Mouse (Mus musculus) cerebral cortex, adult 2 months (tissue): ENCODE results near the gene Gm49359.

Experiments used
- WGBS: fragments of 180-500 bp; shearing (Covaris S2); methylation state at CpG from one replicate; pipeline ENCODE4 v1.1.7; 2018; 5-methylcytosine and 5-hydroxymethylcytosine counted together

Gene Gm49359

DNA sequence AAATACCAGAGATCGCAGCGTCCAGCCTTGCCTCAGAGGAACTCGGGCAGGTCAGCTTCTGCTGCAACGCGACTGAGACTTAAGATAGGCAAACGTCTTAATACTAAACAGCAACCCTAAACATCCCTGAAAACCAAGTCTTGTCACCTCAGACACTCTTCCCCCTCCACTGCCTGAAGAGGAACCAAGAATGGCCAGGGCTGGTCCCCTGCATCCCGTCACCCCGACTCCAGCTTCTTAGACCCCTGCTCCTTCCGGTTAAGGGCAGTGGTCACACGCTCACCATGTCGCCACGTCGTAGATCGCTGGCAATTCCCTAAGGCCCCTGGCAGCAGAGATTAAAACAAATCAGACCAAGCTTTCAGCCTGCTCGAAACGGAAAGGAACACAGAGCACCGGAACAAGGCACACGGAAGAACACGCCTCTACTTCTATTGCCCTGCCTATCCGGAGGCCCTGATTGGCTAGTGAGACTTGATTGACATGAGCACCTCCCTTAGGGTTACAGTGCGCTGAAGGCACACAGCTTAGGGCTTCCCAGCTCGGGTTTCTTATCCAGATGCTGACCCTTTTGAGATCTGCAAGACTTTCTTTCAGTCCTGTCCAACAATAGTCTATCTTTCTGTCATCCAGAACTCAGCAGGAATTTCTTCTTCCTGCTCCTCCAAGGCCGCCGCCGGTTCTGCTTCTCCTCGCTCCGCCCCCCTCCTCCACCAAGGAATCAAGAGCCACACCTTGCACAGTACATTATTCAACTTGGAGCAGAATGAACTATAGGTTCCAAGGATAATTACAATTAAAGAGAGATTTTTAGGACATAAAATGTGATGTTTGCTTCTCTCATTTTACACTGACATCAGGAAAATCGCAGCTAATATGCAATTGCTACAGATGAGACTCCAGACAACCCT is at the start of gene Gm49359:
Gene Gm49359, minus strand, starts transcription at position 409 of the 911 bp plus-strand sequence.
- 1% methylated on average over 28 of the region's 28 CpGs for WGBS

DNA sequence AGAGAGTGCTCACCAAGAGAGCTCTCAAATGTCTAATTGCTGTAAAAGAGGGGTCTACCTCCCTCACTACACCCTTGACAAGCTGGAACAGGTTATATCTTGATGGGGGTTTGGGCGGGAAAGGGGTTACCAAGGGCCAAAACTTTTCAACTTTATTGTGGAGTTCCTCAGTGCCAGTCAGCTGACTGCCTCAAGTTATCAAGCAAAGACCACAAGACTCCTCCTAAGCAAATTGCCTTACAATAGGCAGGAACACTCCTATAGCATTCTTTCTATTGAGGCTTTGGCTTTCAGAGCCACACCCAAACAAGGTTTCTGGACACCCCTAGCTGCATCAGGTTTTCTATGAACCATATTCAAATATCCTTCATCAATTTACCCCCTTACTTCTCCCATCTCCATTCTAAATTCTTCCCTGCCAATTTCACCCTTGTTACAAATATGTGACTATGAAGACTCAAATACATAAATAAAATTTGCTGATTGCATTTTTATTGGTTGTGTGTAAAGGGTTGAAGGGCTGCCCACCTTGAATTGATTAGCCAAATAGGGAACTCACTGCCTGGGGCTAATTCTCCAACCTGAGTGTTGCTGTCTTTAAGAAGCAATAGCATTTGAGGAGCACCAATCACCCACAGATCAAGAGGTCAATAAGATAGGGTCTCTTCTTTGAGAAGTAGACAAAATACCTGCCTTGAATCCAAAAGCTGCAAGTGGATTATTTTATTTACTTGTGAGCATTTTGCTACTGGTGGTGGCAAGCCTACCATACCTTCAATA is 44.2 kb upstream of the Gm49359 start:
- 84% methylated on average over 1 of the region's 1 CpGs for WGBS

DNA sequence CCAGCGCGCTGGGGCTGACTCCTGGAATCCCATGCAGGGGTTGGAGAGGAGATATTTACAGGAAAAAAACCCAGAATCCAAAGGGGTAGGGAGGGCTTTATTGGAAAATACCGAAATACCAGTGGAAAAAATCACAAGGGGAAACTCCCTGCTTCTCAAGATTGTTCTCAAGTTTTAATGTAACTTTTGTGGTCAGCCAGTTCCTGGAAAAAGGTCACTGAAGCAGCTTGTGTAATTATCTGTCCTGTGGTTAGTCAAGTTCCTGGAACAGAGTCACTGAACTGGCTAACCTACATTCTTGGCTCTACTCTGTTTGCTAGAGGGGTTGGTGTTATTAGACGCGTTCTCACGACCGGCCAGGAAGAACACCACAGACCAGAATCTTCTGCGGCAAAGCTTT is 6.0 kb upstream of the Gm49359 start:
- WGBS, result 95% methylated on average over 8 of the region's 8 CpGs
